Mouse (Mus musculus) kidney, embryonic 16.5 days (tissue): ENCODE data around the gene Lhpp. TPM values are rescaled to one million over a fixed set of nuclear protein-coding genes. Genes with fewer than 3 reads are reported as not detected.

Experiments used
- ATAC-seq: fragments of 200-750 bp; cut with Nextera tagmentation; 2 replicates; pipeline ENCODE4 v1.8.0; 2017; ENCODE audit warnings: moderate TSS enrichment; ENCODE audit not compliant: low FRiP score, low TSS enrichment
- H3K27ac ChIP-seq: fragments of 300-500 bp; sonication (generic); 2 replicates; pipeline ENCODE4 v1.5.1; 2014; ENCODE audit warnings: low read length
- H3K27me3 ChIP-seq: fragments of 300-500 bp; sonication (generic); 2 replicates; pipeline ENCODE4 v1.6.1; 2014; ENCODE audit warnings: low read length, control low read depth, mixed read lengths; ENCODE audit not compliant: insufficient read depth
- H3K36me3 ChIP-seq: fragments of 300-500 bp; sonication (generic); 2 replicates; pipeline ENCODE4 v1.6.1; 2014; ENCODE audit warnings: low read length, control low read depth, mixed read lengths; ENCODE audit not compliant: insufficient read depth
- H3K4me1 ChIP-seq: fragments of 300-500 bp; sonication (generic); 2 replicates; pipeline ENCODE4 v1.6.1; 2014; ENCODE audit warnings: low read length, control low read depth, mixed read lengths; ENCODE audit not compliant: insufficient read depth
- H3K4me2 ChIP-seq: fragments of 300-500 bp; sonication (generic); replicated peaks from 2 replicates; pipeline ENCODE4 v1.6.1; 2014; ENCODE audit warnings: low read depth, low read length
- H3K4me3 ChIP-seq: fragments of 300-500 bp; sonication (generic); 2 replicates; pipeline ENCODE4 v1.5.1; 2014; ENCODE audit warnings: mild to moderate bottlenecking, low read length
- H3K9ac ChIP-seq: fragments of 300-500 bp; sonication (generic); replicated peaks from 2 replicates; pipeline ENCODE4 v1.6.1; 2014; ENCODE audit warnings: low read length
- H3K9me3 ChIP-seq: fragments of 300-500 bp; sonication (generic); 2 replicates; pipeline ENCODE4 v1.6.1; 2016; ENCODE audit warnings: low read length, control low read depth
- WGBS: fragments of 180-500 bp; shearing (Covaris S2); extraction: QIAGEN DNeasy Blood & Tissue Kit; methylation state at CpG from one replicate; pipeline ENCODE4 v1.1.7; 2014; 5-methylcytosine and 5-hydroxymethylcytosine counted together
- polyA plus RNA-seq: library from polyadenylated mRNA; unstranded; fragments of >200 nt; fragmentation: Nextera tagmentation; extraction: Ambion mirVana; gene quantifications from 2 replicates; pipeline ENCODE4 v1.2.1, GENCODE M21; 2015

Lhpp gene
- polyA plus RNA-seq, 1 experiment from 2014 or later: 24.3 TPM

DNA sequence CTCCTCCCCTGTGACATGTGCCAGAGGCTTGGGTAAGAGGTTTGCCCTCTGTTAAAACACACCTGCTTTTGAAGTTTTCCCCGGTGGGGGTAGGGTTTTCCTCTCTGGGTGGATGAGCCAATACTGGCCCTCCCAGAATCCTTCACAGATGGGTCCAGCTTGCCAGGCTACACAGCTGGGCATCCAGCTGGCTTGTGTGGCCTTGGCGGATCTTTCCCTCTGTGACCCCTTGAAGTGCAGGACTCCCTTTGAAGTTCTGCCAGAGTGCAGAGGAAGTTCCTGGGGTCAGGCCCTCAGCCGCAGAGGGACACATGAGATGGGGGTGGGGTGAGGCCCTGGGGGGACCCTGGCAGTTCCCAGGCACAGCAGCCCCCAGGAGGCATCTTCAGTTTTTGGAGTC lies 4.9 kb downstream of the Lhpp start:
- H3K27me3 ChIP-seq: no peaks in the 10 kb centered on the region
- H3K4me1 ChIP-seq: peaks cover 8% of the 10 kb centered on the region
- no peak overlapping the region for H3K9ac ChIP-seq
- no peaks in the 10 kb centered on the region for H3K36me3 ChIP-seq
- no peak overlapping the region for H3K4me2 ChIP-seq
- H3K9me3 ChIP-seq: no peaks in the 10 kb centered on the region
- no peak overlapping the region for H3K27ac ChIP-seq
- 12% methylated on average over 3 of the region's 3 CpGs for WGBS
- ATAC-seq: no peak
- no peak overlapping the region for H3K4me3 ChIP-seq

DNA sequence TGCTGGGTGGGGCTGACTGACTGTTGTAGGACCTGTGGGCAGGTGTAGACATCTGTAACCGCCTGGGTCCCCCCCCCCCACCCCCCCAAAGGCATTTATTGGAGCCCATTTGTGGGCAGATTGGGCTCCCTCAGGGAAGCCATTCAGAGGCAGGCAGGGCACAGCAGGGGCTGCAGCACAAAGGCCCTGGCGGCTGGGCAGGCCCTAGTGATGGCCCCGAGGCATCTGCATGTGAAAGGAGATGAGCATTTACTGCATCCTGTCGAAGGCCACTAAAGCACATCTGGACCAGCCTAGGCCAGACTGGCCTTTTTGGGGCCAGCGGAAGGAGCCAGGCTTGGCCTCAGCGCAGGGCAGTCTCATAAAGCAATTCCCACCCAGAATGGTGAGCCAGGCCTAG lies 6.0 kb downstream of the Lhpp start:
- Histone ChIP-seq H3K4me2 (no peak overlapping the region), H3K4me1 (peaks cover 8% of the 10 kb centered on the region), H3K4me3 (no peak overlapping the region), H3K9me3 (no peaks in the 10 kb centered on the region), H3K27ac (no peak overlapping the region), H3K27me3 (no peaks in the 10 kb centered on the region), H3K9ac (no peak overlapping the region), H3K36me3 (no peaks in the 10 kb centered on the region)
- 48% methylated on average over 6 of the region's 6 CpGs for WGBS
- ATAC-seq: no peak

DNA sequence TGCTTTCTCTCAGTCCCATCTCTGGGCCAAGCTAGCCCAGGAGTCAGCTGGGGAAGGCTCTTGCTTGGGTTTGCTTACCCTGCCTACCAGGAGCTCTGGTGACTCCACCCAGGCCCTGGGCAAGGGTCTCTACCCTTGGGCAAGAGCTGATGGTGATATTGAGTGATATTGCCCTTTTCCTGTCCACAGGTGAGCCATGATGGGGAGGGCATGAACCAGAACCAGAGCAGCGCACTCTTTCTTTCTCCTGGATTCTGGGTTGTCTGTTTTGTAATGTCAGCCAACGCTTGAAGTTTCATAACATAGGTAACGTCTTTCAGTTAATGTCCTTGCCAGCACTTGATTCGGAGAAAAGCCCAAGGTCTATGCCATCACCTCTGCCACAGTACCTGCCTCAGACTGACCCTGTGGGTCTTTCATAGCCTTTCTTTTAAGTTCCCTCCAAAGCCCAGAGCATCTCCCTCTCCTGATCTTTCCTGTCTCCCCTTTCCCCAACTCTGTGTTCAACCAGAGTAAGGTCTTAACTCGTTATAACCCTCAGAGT lies 6.7 kb downstream of the Lhpp start:
- 87% methylated on average over 5 of the region's 5 CpGs for WGBS
- Histone ChIP-seq H3K9me3 (no peaks in the 10 kb centered on the region), H3K4me1 (peaks cover 8% of the 10 kb centered on the region), H3K9ac (no peak overlapping the region), H3K27ac (no peak overlapping the region), H3K27me3 (no peaks in the 10 kb centered on the region), H3K4me3 (no peak overlapping the region), H3K4me2 (no peak overlapping the region), H3K36me3 (no peaks in the 10 kb centered on the region)
- ATAC-seq: no peak

DNA sequence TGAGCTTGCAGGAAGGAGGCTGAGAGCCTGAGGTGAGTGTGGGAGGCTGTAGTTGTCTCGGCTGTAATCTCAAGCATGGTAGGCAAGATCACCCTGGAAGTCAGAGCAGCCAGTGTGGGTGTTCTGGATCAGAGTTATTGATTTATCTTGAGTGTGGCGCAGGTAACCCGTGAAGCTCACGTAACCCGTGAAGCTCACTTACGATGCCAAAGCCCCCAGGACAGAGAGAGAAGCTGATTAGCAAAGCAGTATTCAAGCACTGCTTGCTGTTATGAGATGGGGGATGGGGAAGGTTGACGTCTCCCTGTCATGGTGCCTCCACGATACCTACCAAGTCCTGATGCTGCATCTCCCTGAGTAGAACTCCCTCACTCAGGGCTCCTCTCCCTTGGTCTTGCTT lies 9.1 kb downstream of the Lhpp start:
- Histone ChIP-seq H3K4me1 (peaks cover 8% of the 10 kb centered on the region), H3K36me3 (no peaks in the 10 kb centered on the region), H3K27ac (no peak overlapping the region), H3K4me3 (no peak overlapping the region), H3K4me2 (no peak overlapping the region), H3K9me3 (no peaks in the 10 kb centered on the region), H3K9ac (no peak overlapping the region), H3K27me3 (no peaks in the 10 kb centered on the region)
- ATAC-seq: no peak
- 88% methylated on average over 8 of the region's 8 CpGs for WGBS

DNA sequence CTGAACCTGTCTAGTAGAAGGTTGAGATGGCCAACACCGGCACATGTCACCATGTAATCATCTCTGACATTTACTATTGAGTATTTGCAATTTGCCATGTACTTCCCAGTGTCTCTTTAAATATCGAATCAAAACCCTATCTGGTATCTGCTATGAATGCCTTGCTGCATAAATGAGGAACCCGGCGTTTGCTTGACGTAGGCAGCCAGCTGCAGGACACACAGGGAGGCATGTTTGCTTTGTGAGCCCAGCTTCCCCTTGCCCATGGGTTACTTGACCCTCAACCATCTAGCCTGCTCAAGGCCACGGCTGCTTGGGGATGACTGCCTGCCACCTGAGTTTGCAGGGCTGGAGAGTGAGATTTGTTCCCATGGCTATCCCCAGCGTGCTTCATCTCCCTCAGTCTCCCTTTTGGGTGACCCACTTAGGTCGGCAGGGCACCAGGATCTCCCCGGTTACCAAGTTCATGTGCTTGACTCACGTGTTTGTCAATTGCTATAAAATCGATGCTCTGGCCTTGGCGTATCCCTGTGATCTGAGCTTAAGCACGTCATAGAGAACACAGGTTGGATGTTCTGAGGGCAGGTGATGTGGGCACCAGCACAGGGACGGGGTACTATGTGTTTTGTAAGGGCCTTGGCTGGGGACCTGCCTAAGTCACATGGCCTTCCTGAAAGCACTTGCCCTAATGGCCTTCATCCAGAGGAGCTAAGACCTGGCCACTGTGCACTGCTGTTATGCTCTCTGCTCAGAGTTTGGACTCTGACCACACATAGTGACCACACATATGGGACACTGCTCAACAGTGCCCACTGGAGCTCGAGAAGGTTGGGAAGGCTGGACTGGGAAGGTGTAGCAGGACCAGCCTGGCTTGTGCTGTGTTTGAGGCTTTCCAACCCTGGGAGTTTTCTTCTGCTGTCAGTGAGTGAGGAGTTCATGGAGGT lies 9.8 kb downstream of the Lhpp start:
- no peak overlapping the region for H3K4me3 ChIP-seq
- H3K36me3 ChIP-seq: no peaks in the 10 kb centered on the region
- no peaks in the 10 kb centered on the region for H3K27me3 ChIP-seq
- no peak overlapping the region for H3K4me2 ChIP-seq
- H3K9me3 ChIP-seq: no peaks in the 10 kb centered on the region
- ATAC-seq: no peak
- H3K27ac ChIP-seq: no peak overlapping the region
- H3K9ac ChIP-seq: no peak overlapping the region
- WGBS: 87% methylated on average over 15 of the region's 15 CpGs
- H3K4me1 ChIP-seq: peaks cover 5% of the 10 kb centered on the region

DNA sequence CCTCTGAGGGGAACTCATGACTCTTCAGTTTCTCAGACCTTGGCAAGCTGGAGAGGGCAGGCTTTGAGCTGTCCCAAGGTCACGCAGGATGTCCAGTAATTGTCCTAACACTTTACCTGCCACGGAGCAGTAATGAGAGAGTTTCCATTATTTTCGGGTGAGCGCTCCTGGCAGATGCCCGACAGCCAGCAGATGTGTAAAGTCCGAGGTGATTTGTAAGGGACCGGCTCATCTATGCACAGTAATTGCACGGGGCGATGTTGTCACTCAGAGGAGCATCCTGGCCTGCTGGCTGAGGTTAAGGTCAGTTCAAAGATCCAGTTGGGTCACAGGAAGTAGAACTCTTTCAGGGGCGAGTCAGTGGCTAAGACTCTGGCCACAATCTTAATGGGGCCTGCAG lies 13.7 kb downstream of the Lhpp start:
- Histone ChIP-seq H3K4me1 (no peaks in the 10 kb centered on the region), H3K9ac (no peak overlapping the region), H3K4me2 (no peak overlapping the region), H3K9me3 (no peaks in the 10 kb centered on the region), H3K36me3 (no peaks in the 10 kb centered on the region), H3K27me3 (no peaks in the 10 kb centered on the region), H3K4me3 (no peak overlapping the region), H3K27ac (no peak overlapping the region)
- WGBS: 32% methylated on average over 10 of the region's 10 CpGs
- ATAC-seq: no peak

DNA sequence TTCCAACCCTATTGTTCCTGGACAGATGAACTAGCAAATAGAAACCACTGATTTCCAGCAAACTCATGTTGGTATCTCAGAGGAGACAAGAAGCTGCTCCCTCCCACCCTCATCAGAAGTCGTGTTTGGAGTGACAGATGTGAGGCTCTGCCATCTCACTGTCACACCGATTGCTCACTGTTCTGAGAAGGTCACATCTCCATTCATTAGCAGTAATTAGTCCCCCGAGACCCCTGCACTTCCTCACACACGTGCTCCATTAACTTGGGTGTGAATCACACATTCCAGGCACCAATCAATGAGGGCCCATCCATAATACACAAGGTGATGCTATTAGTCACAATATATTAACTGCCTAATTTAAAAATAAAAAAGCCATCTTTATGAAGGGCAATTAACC lies 15.7 kb downstream of the Lhpp start:
- Histone ChIP-seq H3K4me1 (no peaks in the 10 kb centered on the region), H3K27me3 (no peaks in the 10 kb centered on the region), H3K4me3 (no peak overlapping the region), H3K36me3 (no peaks in the 10 kb centered on the region), H3K27ac (no peak overlapping the region), H3K4me2 (no peak overlapping the region), H3K9ac (no peak overlapping the region), H3K9me3 (no peaks in the 10 kb centered on the region)
- ATAC-seq: no peak
- 40% methylated on average over 4 of the region's 4 CpGs for WGBS

DNA sequence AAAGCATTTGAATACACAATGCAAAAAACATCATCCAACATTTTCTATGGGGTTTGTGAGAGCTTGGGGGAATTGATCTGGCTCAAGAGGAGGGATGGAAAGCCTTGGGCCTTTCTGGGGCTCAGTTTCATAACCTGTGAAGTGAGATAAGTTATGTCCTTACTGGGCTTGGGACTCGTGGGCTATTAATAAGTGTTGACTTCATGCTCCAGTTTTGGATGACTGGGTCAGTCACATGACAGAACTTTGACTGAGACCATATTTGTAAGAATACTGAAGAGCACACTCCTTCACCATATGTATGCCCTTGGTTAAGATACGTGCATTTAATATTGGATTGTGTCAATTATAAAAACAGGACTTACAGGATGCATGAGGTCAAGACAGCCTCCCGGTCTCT lies 17.0 kb downstream of the Lhpp start:
- WGBS: 72% methylated on average over 3 of the region's 3 CpGs
- no peaks in the 10 kb centered on the region for H3K9me3 ChIP-seq
- no peak overlapping the region for H3K27ac ChIP-seq
- no peak overlapping the region for H3K4me2 ChIP-seq
- H3K36me3 ChIP-seq: no peaks in the 10 kb centered on the region
- H3K4me3 ChIP-seq: no peak overlapping the region
- H3K27me3 ChIP-seq: no peaks in the 10 kb centered on the region
- H3K4me1 ChIP-seq: no peaks in the 10 kb centered on the region
- ATAC-seq: no peak
- H3K9ac ChIP-seq: no peak overlapping the region

DNA sequence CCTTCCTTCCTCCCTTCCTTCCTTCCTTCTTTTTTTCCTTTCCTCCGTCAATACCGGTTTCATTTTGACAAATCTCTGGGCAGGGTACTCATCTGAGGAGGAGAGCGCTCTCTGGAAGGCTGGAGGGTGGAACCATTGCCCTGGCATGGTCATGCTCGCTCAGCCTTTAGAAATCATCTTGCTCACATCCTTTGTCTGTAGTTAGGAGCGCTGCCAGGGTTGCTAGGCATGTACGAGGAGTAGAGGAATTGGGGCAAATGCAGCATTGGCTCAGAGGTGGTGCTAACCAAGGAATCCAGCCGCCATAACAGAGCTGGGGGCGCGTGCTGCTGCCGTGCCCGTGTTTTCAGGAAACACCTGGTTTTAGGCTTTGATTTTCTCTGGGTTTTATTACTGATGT lies 20.9 kb downstream of the Lhpp start:
- H3K9ac ChIP-seq: no peak overlapping the region
- H3K27me3 ChIP-seq: no peaks in the 10 kb centered on the region
- no peak for ATAC-seq
- no peaks in the 10 kb centered on the region for H3K9me3 ChIP-seq
- no peaks in the 10 kb centered on the region for H3K4me1 ChIP-seq
- H3K4me3 ChIP-seq: no peak overlapping the region
- no peak overlapping the region for H3K4me2 ChIP-seq
- no peaks in the 10 kb centered on the region for H3K36me3 ChIP-seq
- 84% methylated on average over 11 of the region's 11 CpGs for WGBS
- no peak overlapping the region for H3K27ac ChIP-seq

DNA sequence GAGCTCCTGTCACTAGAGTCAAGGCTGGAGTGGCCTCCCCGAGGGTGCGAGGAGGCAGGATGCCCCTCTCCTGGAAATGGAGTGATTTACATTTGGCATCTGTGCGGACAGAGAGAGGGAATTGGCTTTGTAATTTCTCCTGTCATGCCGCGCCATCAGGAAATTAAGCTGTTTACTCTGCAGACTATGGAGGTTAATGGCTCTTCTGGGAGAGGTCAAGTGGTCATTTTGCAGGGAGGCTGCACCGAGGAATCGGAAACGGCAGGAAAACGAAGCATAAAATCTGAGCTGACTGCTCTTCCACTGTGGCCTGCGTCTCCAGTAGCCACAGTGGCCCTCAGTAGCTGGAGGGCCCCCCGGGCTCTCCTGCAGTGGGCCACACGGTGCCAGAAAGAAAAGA lies 26.9 kb downstream of the Lhpp start:
- ATAC-seq: no peak
- H3K9ac ChIP-seq: no peak overlapping the region; the same call in 1 of the 2 replicates
- H3K27ac ChIP-seq: no peak overlapping the region
- H3K36me3 ChIP-seq: no peaks in the 10 kb centered on the region
- H3K4me2 ChIP-seq: no peak overlapping the region
- WGBS: 9% methylated on average over 12 of the region's 12 CpGs
- no peaks in the 10 kb centered on the region for H3K27me3 ChIP-seq
- H3K4me1 ChIP-seq: peaks cover 20% of the 10 kb centered on the region
- H3K9me3 ChIP-seq: no peaks in the 10 kb centered on the region
- no peak overlapping the region for H3K4me3 ChIP-seq
